Mouse (Mus musculus): ENCODE data around the gene Cfap300.

Cfap300 gene

GRCm38 (mm10) chr9:8042338-8043043 lies at the start of gene Cfap300:
Cfap300 (minus strand) TSS chr9:8042823.
- DNase-seq (ENCODE audit: low read depth, low spot score) = peak; percentile 94

- no peak for DNase-seq (ENCODE audit: low read depth, low spot score)
Observed at GRCm38 (mm10) chr9:8078882-8079281, 36.3 kb upstream of the Cfap300 start.

- no peak for DNase-seq (ENCODE audit: low read depth, low spot score)
Observed at GRCm38 (mm10) chr9:8074345-8074744, 31.7 kb upstream of the Cfap300 start.

- DNase-seq (ENCODE audit: low read depth, low spot score) = no peak
Observed at GRCm38 (mm10) chr9:8073203-8073755, 30.7 kb upstream of the Cfap300 start.

GRCm38 (mm10) chr9:8059636-8060035 lies 17.0 kb upstream of the Cfap300 start:
- DNase-seq (ENCODE audit: low read depth, low spot score) = no peak

- DNase-seq (ENCODE audit: low read depth, low spot score) = no peak
Observed at GRCm38 (mm10) chr9:8054831-8055230, 12.2 kb upstream of the Cfap300 start.

GRCm38 (mm10) chr9:8043044-8043387 lies 393 bp upstream of the Cfap300 start:
- DNase-seq (ENCODE audit: low read depth, low spot score) = no peak

GRCm38 (mm10) chr9:8035546-8035945 lies 7.1 kb downstream of the Cfap300 start:
- DNase-seq (ENCODE audit: low read depth, low spot score) = no peak

GRCm38 (mm10) chr9:8035091-8035490 lies 7.5 kb downstream of the Cfap300 start:
- DNase-seq (ENCODE audit: low read depth, low spot score) = no peak

- DNase-seq (ENCODE audit: low read depth, low spot score) = no peak
Observed at GRCm38 (mm10) chr9:8034143-8034542, 8.5 kb downstream of the Cfap300 start.

GRCm38 (mm10) chr9:8032847-8033246 lies 9.8 kb downstream of the Cfap300 start:
- DNase-seq (ENCODE audit: low read depth, low spot score) = no peak

- no peak for DNase-seq (ENCODE audit: low read depth, low spot score)
Observed at GRCm38 (mm10) chr9:8018609-8019008, 24.0 kb downstream of the Cfap300 start.

GRCm38 (mm10) chr9:8017253-8017913 lies 25.2 kb downstream of the Cfap300 start:
- DNase-seq (ENCODE audit: low read depth, low spot score) = no peak

- DNase-seq (ENCODE audit: low read depth, low spot score) = peak; percentile 92
Observed at GRCm38 (mm10) chr9:8004370-8004991, 38.1 kb downstream of the Cfap300 start, which contains the start of gene Yap1. Yap1 (minus strand) TSS chr9:8004596.

- DNase-seq (ENCODE audit: low read depth, low spot score) = peak; percentile 52
Observed at GRCm38 (mm10) chr9:8003301-8004271, 39.0 kb downstream of the Cfap300 start.

GRCm38 (mm10) chr9:8002806-8003205 lies 39.8 kb downstream of the Cfap300 start:
- no peak for DNase-seq (ENCODE audit: low read depth, low spot score)

GRCm38 (mm10) chr9:8001352-8001751 lies 41.3 kb downstream of the Cfap300 start:
- no peak for DNase-seq (ENCODE audit: low read depth, low spot score)

GRCm38 (mm10) chr9:7994275-7994674 lies 48.3 kb downstream of the Cfap300 start:
- no peak for DNase-seq (ENCODE audit: low read depth, low spot score)

- no peak for DNase-seq (ENCODE audit: low read depth, low spot score)
Observed at GRCm38 (mm10) chr9:7992651-7993050, 50.0 kb downstream of the Cfap300 start.

GRCm38 (mm10) chr9:7990897-7991296 lies 51.7 kb downstream of the Cfap300 start:
- no peak for DNase-seq (ENCODE audit: low read depth, low spot score)

- no peak for DNase-seq (ENCODE audit: low read depth, low spot score)
Observed at GRCm38 (mm10) chr9:7987119-7987518, 55.5 kb downstream of the Cfap300 start.

All from embryo, embryonic 11.5 days (tissue).